Comparison of ENCODE assay signal across 9 mouse cellular contexts in genomic region chr11:11962629-11962954, GRCm38 (mm10).
DNase-seq lines count a peak whose midpoint lies in the region; ATAC-seq and TF ChIP-seq lines count a peak whose summit lies in the region.
"Had no signal": no experiment of that assay in that cellular context is flagged by ENCODE, and none has a peak within 500 bp of the region (broad histone marks: within the 10 kb centered on the region; RNA-seq: fewer than 3 reads in every experiment).

No protein-coding gene starts in this region.

- intact Hi-C loops in heart, adult 2 months (cut with DNase I): no loop called here
- intact Hi-C loops in heart, postnatal 25 days (cut with DNase I): no loop called here

- H3K27me3 ChIP-seq in heart, adult 2 months (ENCODE audit: control insufficient read depth, insufficient read depth, low read length): no peaks in the 10 kb centered on the region
- H3K27me3 ChIP-seq in stomach, embryonic 14.5 days (ENCODE audit: control insufficient read depth, insufficient read depth, low read length): no peaks in the 10 kb centered on the region
- no peaks in the 10 kb centered on the region for H3K27me3 ChIP-seq in stomach, postnatal 0 days (ENCODE audit: control insufficient read depth, insufficient read depth, low read length)
- H3K27me3 ChIP-seq in heart, embryonic 16.5 days (ENCODE audit: control insufficient read depth, insufficient read depth, low read length): no peaks in the 10 kb centered on the region
- no peaks in the 10 kb centered on the region for H3K27me3 ChIP-seq in hindbrain, embryonic 10.5 days (ENCODE audit: insufficient read depth, poor library complexity, severe bottlenecking)

- no peak for TF ChIP-seq POLR2A in heart, adult 2 months (IDR thresholded peaks at IDR 0.05; ENCODE audit: insufficient read depth, low read depth, low read length)

- WGBS in heart, adult 2 months: 11% methylated on average over 5 of the region's 5 CpGs
- WGBS in stomach, embryonic 14.5 days: 12% methylated on average over 5 of the region's 5 CpGs
- 19% methylated on average over 5 of the region's 5 CpGs for WGBS in stomach, postnatal 0 days
- WGBS in heart, embryonic 16.5 days: 5% methylated on average over 5 of the region's 5 CpGs
- 36% methylated on average over 5 of the region's 5 CpGs for WGBS in hindbrain, embryonic 10.5 days

- peaks cover 28% of the 10 kb centered on the region for H3K4me1 ChIP-seq in heart, adult 2 months (ENCODE audit: control insufficient read depth, insufficient read depth, low read length)
- peaks cover 31% of the 10 kb centered on the region; the same call in 1 of the 2 replicates for H3K4me1 ChIP-seq in stomach, embryonic 14.5 days (ENCODE audit: control insufficient read depth, insufficient read depth, low read length)
- H3K4me1 ChIP-seq in stomach, postnatal 0 days (replicated peaks; ENCODE audit: control insufficient read depth, insufficient read depth): peaks cover 5% of the 10 kb centered on the region
- H3K4me1 ChIP-seq in heart, embryonic 16.5 days (ENCODE audit: control insufficient read depth, insufficient read depth, low read length): peaks cover 80% of the 10 kb centered on the region
- peaks cover 29% of the 10 kb centered on the region for H3K4me1 ChIP-seq in hindbrain, embryonic 10.5 days (replicated peaks)

- H3K9me3 ChIP-seq in stomach, embryonic 14.5 days (ENCODE audit: control insufficient read depth, low read depth, low read length): no peaks in the 10 kb centered on the region
- H3K9me3 ChIP-seq in stomach, postnatal 0 days (ENCODE audit: control insufficient read depth, low read length): no peaks in the 10 kb centered on the region
- no peaks in the 10 kb centered on the region for H3K9me3 ChIP-seq in heart, embryonic 16.5 days (replicated peaks; ENCODE audit: control insufficient read depth, low read length)
- H3K9me3 ChIP-seq in hindbrain, embryonic 10.5 days: no peaks in the 10 kb centered on the region

- H3K4me3 ChIP-seq in heart, adult 2 months: no peak overlapping the region
- no peak overlapping the region for H3K4me3 ChIP-seq in stomach, embryonic 14.5 days (ENCODE audit: low read depth, low read length)
- H3K4me3 ChIP-seq in stomach, postnatal 0 days (ENCODE audit: low read depth, low read length): no peak overlapping the region
- no peak overlapping the region for H3K4me3 ChIP-seq in heart, embryonic 16.5 days (ENCODE audit: low read length)
- no peak overlapping the region for H3K4me3 ChIP-seq in hindbrain, embryonic 10.5 days

- peak in 1 of 2 experiments; percentile 66 for DNase-seq in heart, adult 2 months
- DNase-seq in heart, postnatal 25 days (ENCODE audit: low spot score): no peak
- no peak for DNase-seq in stomach, postnatal 0 days (ENCODE audit: low spot score)
- DNase-seq in yolk sac, embryonic 10.5 days (ENCODE audit: low spot score): peak; percentile 59
- DNase-seq in hindbrain, embryonic 10.5 days (ENCODE audit: low spot score): no peak
- no peak for DNase-seq in adrenal gland, postnatal 4 days (ENCODE audit: low spot score in 2 of 2)
- DNase-seq: cerebellum, adult 8-10 months had no signal

- no peak overlapping the region for H3K4me2 ChIP-seq in stomach, embryonic 14.5 days (replicated peaks; ENCODE audit: low read depth, low read length)
- no peak overlapping the region for H3K4me2 ChIP-seq in stomach, postnatal 0 days (replicated peaks; ENCODE audit: low read depth)
- no peak overlapping the region for H3K4me2 ChIP-seq in heart, embryonic 16.5 days (ENCODE audit: low read depth, low read length)

- peak overlapping the region; percentile 85 for H3K27ac ChIP-seq in heart, adult 2 months
- H3K27ac ChIP-seq in stomach, embryonic 14.5 days (ENCODE audit: low read length): peak overlapping the region; percentile 75; the same call in 1 of the 2 replicates
- no peak overlapping the region for H3K27ac ChIP-seq in stomach, postnatal 0 days (replicated peaks)
- H3K27ac ChIP-seq in heart, embryonic 16.5 days (ENCODE audit: low read length): peak overlapping the region; percentile 99
- H3K27ac ChIP-seq in hindbrain, embryonic 10.5 days: no peak overlapping the region

- TF ChIP-seq CTCF in heart, adult 2 months (IDR thresholded peaks at IDR 0.05): no peak
- TF ChIP-seq CTCF in stomach, postnatal 0 days (IDR thresholded peaks at IDR 0.05; ENCODE audit: low read depth): no peak

- ATAC-seq in stomach, embryonic 14.5 days (ENCODE audit: insufficient number of reproducible peaks, insufficient read depth, low FRiP score, low read depth): peak; percentile 12; the same call in 1 of the 2 replicates
- ATAC-seq in stomach, postnatal 0 days (ENCODE audit: low FRiP score, low TSS enrichment): no peak
- ATAC-seq in heart, embryonic 16.5 days (replicated peaks; ENCODE audit: extremely low read depth, insufficient read depth, low FRiP score): peak; percentile 66

- no peaks in the 10 kb centered on the region for H3K79me2 ChIP-seq in heart, adult 2 months (replicated peaks; ENCODE audit: control insufficient read depth, insufficient read depth, low read length)

- H3K9ac ChIP-seq in heart, adult 2 months (ENCODE audit: low read depth, low read length): no peak overlapping the region
- H3K9ac ChIP-seq in stomach, embryonic 14.5 days (replicated peaks; ENCODE audit: low read depth, low read length): no peak overlapping the region
- H3K9ac ChIP-seq in stomach, postnatal 0 days (ENCODE audit: low read length): no peak overlapping the region
- no peak overlapping the region for H3K9ac ChIP-seq in heart, embryonic 16.5 days (ENCODE audit: low read length)

- no peak for TF ChIP-seq EP300 in heart, adult 2 months (IDR thresholded peaks at IDR 0.05; ENCODE audit: insufficient read depth, low read depth, low read length)
- no peak for TF ChIP-seq EP300 in stomach, postnatal 0 days (optimal IDR thresholded peaks at IDR 0.05)

- H3K36me3 ChIP-seq in heart, adult 2 months (ENCODE audit: control insufficient read depth, insufficient read depth, low read length): peaks cover 22% of the 10 kb centered on the region
- H3K36me3 ChIP-seq in stomach, embryonic 14.5 days (ENCODE audit: control insufficient read depth, insufficient read depth, low read length): peaks cover 18% of the 10 kb centered on the region
- H3K36me3 ChIP-seq in stomach, postnatal 0 days (ENCODE audit: control insufficient read depth, insufficient read depth, low read length): no peaks in the 10 kb centered on the region
- peaks cover 3% of the 10 kb centered on the region for H3K36me3 ChIP-seq in heart, embryonic 16.5 days (ENCODE audit: control insufficient read depth, insufficient read depth)
- peaks cover 78% of the 10 kb centered on the region for H3K36me3 ChIP-seq in hindbrain, embryonic 10.5 days

Comparison
In these comparisons a context has a peak if more than half of its experiments do, and no peak if none do; other contexts are left out.
1. H3K27ac ChIP-seq: peak in heart, adult 2 months (single experiment), stomach, embryonic 14.5 days (single experiment) and heart, embryonic 16.5 days (single experiment); none in stomach, postnatal 0 days (single experiment) and hindbrain, embryonic 10.5 days (single experiment).